8 mouse cellular contexts compared by ENCODE assay signal in the genomic region with DNA sequence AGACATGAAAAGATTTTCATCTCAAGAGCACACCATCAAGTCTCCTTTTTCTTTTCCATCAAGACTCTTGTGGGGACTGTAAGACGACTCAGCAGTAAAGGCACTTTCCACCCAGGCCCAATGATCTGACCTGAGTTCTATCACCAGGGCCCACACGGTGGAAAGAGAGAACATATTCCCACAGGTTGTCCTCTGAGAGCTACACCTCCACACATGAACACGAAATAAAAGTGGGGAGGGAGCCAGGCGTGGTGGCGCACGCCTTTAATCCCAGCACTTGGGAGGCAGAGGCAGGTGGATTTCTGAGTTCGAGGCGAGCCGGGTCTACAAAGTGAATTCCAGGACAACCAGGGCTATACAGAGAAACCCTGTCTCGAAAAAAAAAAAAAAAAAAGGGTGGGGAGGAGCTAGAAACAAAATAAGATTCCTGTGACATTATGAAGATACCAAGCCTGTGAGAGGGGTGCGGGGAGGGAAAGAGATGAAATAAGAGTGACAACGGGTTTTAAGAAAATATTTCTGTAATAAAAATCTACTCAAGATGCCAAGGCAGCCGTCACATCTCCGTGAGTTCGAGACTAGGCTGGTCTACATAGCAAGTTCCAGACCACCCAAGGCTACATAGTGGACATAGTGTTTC. TPM values are rescaled to one million over a fixed set of nuclear protein-coding genes. Genes with fewer than 3 reads are reported as not detected.
A peak's percentile ranks its signal among the peaks of the same experiment; 100 is the strongest.
DNase-seq lines count a peak whose midpoint lies in the region; ATAC-seq lines count a peak whose summit lies in the region.

No protein-coding gene starts in this region.

- 0 out of 2 replicates have a peak overlapping the region, but pooled peaks have one; percentile 98 for H3K9ac ChIP-seq in heart, embryonic 15.5 days
- no peak overlapping the region for H3K9ac ChIP-seq in hindbrain, embryonic 11.5 days (ENCODE audit: low read depth, low read length)
- H3K9ac ChIP-seq in midbrain, embryonic 13.5 days (replicated peaks): 0 out of 2 replicates have a peak overlapping the region, but pooled peaks have one; percentile 94

- WGBS in heart, embryonic 15.5 days: 72% methylated on average over 15 of the region's 15 CpGs
- 75% methylated on average over 15 of the region's 15 CpGs for WGBS in hindbrain, embryonic 11.5 days
- WGBS in midbrain, embryonic 13.5 days: 72% methylated on average over 15 of the region's 15 CpGs

- H3K36me3 ChIP-seq in heart, embryonic 15.5 days: peaks cover 30% of the 10 kb centered on the region
- H3K36me3 ChIP-seq in hindbrain, embryonic 11.5 days (ENCODE audit: control insufficient read depth, insufficient read depth, low read length): peaks cover 4% of the 10 kb centered on the region; the same call in 1 of the 2 replicates
- peaks cover 34% of the 10 kb centered on the region for H3K36me3 ChIP-seq in midbrain, embryonic 13.5 days

- H3K27ac ChIP-seq in heart, embryonic 15.5 days: peak overlapping the region; percentile 87
- H3K27ac ChIP-seq in hindbrain, embryonic 11.5 days (ENCODE audit: low read depth, low read length): no peak overlapping the region
- H3K27ac ChIP-seq in midbrain, embryonic 13.5 days: peak overlapping the region; percentile 86; the same call in 1 of the 2 replicates

- no peaks in the 10 kb centered on the region for H3K27me3 ChIP-seq in heart, embryonic 15.5 days
- no peaks in the 10 kb centered on the region for H3K27me3 ChIP-seq in hindbrain, embryonic 11.5 days (ENCODE audit: control insufficient read depth, insufficient read depth, low read length)
- no peaks in the 10 kb centered on the region for H3K27me3 ChIP-seq in midbrain, embryonic 13.5 days

- H3K4me1 ChIP-seq in heart, embryonic 15.5 days (replicated peaks): peaks cover 59% of the 10 kb centered on the region
- peaks cover 5% of the 10 kb centered on the region; the same call in 1 of the 2 replicates for H3K4me1 ChIP-seq in hindbrain, embryonic 11.5 days (replicated peaks; ENCODE audit: control insufficient read depth, insufficient read depth, low read length)
- peaks cover 46% of the 10 kb centered on the region for H3K4me1 ChIP-seq in midbrain, embryonic 13.5 days (replicated peaks)

- no peak for ATAC-seq in heart, embryonic 15.5 days (replicated peaks; ENCODE audit: insufficient number of reproducible peaks, insufficient read depth, low FRiP score, low read depth)
- peak; percentile 39 for ATAC-seq in hindbrain, embryonic 11.5 days (ENCODE audit: low FRiP score)
- ATAC-seq in midbrain, embryonic 13.5 days: peak; percentile 2; the same call in 1 of the 2 replicates

- H3K4me3 ChIP-seq in heart, embryonic 15.5 days: peak overlapping the region; percentile 96
- peak overlapping the region; percentile 89; the same call in 1 of the 2 replicates for H3K4me3 ChIP-seq in hindbrain, embryonic 11.5 days (ENCODE audit: low read depth, low read length)
- H3K4me3 ChIP-seq in midbrain, embryonic 13.5 days (replicated peaks): peak overlapping the region; percentile 87

- H3K4me2 ChIP-seq in heart, embryonic 15.5 days: peak overlapping the region; percentile 49
- peak overlapping the region; percentile 13; the same call in 1 of the 2 replicates for H3K4me2 ChIP-seq in hindbrain, embryonic 11.5 days (replicated peaks; ENCODE audit: low read depth, low read length)
- peak overlapping the region; percentile 68 for H3K4me2 ChIP-seq in midbrain, embryonic 13.5 days (replicated peaks)

- no peak for DNase-seq in heart, postnatal 4 days
- peak; percentile 34 for DNase-seq in adipocyte (ENCODE audit: low spot score)
- no peak for DNase-seq in hindbrain, embryonic 11.5 days (ENCODE audit: low spot score)
- DNase-seq in spleen, postnatal 36 days (ENCODE audit: low spot score in 2 of 2): no peak
- no peak for DNase-seq in left cerebral cortex, adult 9 months (ENCODE audit: low spot score in 2 of 2)
- no peak for DNase-seq in ovary, postnatal 14 days (ENCODE audit: low spot score)

- no peaks in the 10 kb centered on the region for H3K9me3 ChIP-seq in heart, embryonic 15.5 days (replicated peaks)
- H3K9me3 ChIP-seq in hindbrain, embryonic 11.5 days (ENCODE audit: control insufficient read depth, low read length): no peaks in the 10 kb centered on the region
- H3K9me3 ChIP-seq in midbrain, embryonic 13.5 days: no peaks in the 10 kb centered on the region

RNA-seq across cellular contexts. Expression of a gene that starts 0.6 kb away (rescaled TPM):
- polyA plus RNA-seq in heart, embryonic 15.5 days (2015; fragmentation: Nextera tagmentation; extraction: Ambion mirVana): 231 and 273 TPM in 2 replicates
- total RNA-seq in heart, postnatal 4 days (2021): 100 to 1,000 TPM; 199 to 205 TPM
- 271 and 322 TPM in 2 replicates for polyA plus RNA-seq in hindbrain, embryonic 11.5 days (2014; fragmentation: Nextera tagmentation; extraction: Ambion mirVana)
- polyA plus RNA-seq in midbrain, embryonic 13.5 days (2015; fragmentation: Nextera tagmentation; extraction: Ambion mirVana): 357 and 363 TPM in 2 replicates

RNA-seq across cellular contexts. Expression of a gene that starts 4.8 kb away (rescaled TPM):
- not detected in 2 replicates for polyA plus RNA-seq in heart, embryonic 15.5 days (2015; fragmentation: Nextera tagmentation; extraction: Ambion mirVana)
- total RNA-seq in heart, postnatal 4 days (2021): not detected
- polyA plus RNA-seq in hindbrain, embryonic 11.5 days (2014; fragmentation: Nextera tagmentation; extraction: Ambion mirVana): not detected in 2 replicates
- 0.16 TPM in 1 of 2 replicates, not detected in the other for polyA plus RNA-seq in midbrain, embryonic 13.5 days (2015; fragmentation: Nextera tagmentation; extraction: Ambion mirVana)

RNA-seq across cellular contexts. Expression of a gene that starts 5.4 kb away (rescaled TPM):
- 5.9 and 9.1 TPM in 2 replicates for polyA plus RNA-seq in heart, embryonic 15.5 days (2015; fragmentation: Nextera tagmentation; extraction: Ambion mirVana)
- 1 to 10 TPM; 8.6 TPM for total RNA-seq in heart, postnatal 4 days (2021)
- polyA plus RNA-seq in hindbrain, embryonic 11.5 days (2014; fragmentation: Nextera tagmentation; extraction: Ambion mirVana): 6.3 and 7.0 TPM in 2 replicates
- 13.2 and 14.2 TPM in 2 replicates for polyA plus RNA-seq in midbrain, embryonic 13.5 days (2015; fragmentation: Nextera tagmentation; extraction: Ambion mirVana)

RNA-seq across cellular contexts. Expression of a gene that starts 25.0 kb away (rescaled TPM):
- polyA plus RNA-seq in heart, embryonic 15.5 days (2015; fragmentation: Nextera tagmentation; extraction: Ambion mirVana): 12.7 and 13.3 TPM in 2 replicates
- total RNA-seq in heart, postnatal 4 days (2021): 10 to 100 TPM; 11.7 to 12.5 TPM
- polyA plus RNA-seq in hindbrain, embryonic 11.5 days (2014; fragmentation: Nextera tagmentation; extraction: Ambion mirVana): 25.2 and 32.2 TPM in 2 replicates
- polyA plus RNA-seq in midbrain, embryonic 13.5 days (2015; fragmentation: Nextera tagmentation; extraction: Ambion mirVana): 24.1 and 28.6 TPM in 2 replicates

RNA-seq across cellular contexts. Expression of a gene that starts 26.4 kb away (rescaled TPM):
- polyA plus RNA-seq in heart, embryonic 15.5 days (2015; fragmentation: Nextera tagmentation; extraction: Ambion mirVana): not detected in 2 replicates
- total RNA-seq in heart, postnatal 4 days (2021): not detected
- polyA plus RNA-seq in hindbrain, embryonic 11.5 days (2014; fragmentation: Nextera tagmentation; extraction: Ambion mirVana): not detected in 2 replicates
- polyA plus RNA-seq in midbrain, embryonic 13.5 days (2015; fragmentation: Nextera tagmentation; extraction: Ambion mirVana): not detected in 2 replicates

Comparison
In these comparisons a context has a peak if more than half of its experiments do, and no peak if none do; other contexts are left out.
1. H3K4me2 ChIP-seq: peak in every context shown above with its lines; median percentile 68 in midbrain, embryonic 13.5 days; 49 in heart, embryonic 15.5 days; 13 in hindbrain, embryonic 11.5 days.